Mouse (Mus musculus): ENCODE results near the gene Hnrnpul1. TPM values are rescaled to one million over a fixed set of nuclear protein-coding genes. Genes with fewer than 3 reads are reported as not detected.

Hnrnpul1 gene
- total RNA-seq, 2 experiments from 2014 or later = 103 to 114 TPM

DNA sequence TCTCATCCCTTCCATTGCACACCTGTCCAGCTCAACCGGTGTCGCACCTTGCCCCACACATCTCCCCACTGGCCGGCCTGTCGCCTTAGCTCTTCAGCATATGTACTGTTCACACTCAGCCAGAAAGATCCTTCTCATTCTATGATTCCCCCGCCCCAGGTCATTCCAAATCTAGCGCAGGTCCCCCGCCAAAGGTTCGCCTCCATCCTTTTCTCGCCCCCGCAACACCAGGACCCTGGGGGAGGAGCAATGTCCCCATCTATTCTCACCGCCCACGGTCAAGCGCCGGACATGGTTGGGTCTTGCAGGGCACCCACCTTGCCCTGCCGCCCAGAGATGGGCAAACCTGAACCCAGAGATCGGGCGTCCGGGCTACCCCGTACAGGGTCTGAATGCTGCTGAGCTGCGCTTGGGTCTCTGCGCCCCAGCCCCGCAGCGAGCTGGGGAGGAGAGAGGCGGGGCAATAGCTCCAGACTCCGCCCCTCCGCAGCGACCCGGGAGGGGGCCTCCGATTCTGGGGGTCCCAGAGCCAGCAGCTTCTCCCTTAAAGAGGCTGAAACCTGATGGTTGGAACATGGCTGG is 79.7 kb downstream of the Hnrnpul1 start, which contains the start of gene Tmem91:
Tmem91 (minus strand) TSS at position 448 of the 582 bp plus-strand sequence.
- no peak for DNase-seq (ENCODE audit: extremely low spot score in 1 of 2, low spot score in 1 of 2)

DNA sequence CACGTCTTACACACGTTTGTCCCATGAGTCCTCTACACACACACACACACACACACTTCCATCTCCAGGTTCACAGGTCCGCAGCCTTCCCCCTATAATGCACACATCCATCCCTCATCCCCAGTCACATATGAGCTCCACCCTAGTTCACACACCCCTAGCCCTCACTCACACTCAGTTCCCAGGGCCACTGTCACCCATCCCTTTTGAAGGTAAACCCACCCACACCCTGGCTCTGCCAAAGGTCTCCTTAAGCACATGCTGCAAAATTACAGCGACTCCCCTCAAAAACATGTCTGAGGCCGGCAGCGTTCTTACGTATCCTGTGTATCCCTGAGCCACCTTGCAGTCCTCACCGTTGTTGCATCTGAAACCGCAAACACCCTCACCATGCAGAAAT is 80.3 kb downstream of the Hnrnpul1 start:
- DNase-seq (ENCODE audit: extremely low spot score in 1 of 2, low spot score in 1 of 2) = no peak

DNA sequence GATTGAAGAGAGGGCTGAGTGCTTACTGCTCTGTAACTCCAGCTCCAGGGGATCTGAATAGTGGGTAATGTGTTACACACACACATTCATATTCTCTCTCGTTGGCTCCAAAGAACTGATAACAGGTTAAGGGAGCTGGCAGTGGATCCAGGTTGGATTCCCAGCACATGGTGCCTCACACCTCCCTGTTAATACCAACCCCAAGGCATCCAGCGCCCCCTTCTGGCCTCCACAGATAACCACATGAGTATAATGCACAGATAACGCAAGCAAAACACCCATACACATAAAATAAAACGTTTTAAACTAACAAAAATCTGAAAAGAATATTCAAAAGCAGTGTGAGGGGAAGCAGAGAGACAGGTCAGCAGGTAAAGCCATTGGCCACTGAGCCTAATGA is 82.1 kb downstream of the Hnrnpul1 start:
- no peak for DNase-seq (ENCODE audit: extremely low spot score in 1 of 2, low spot score in 1 of 2)

DNA sequence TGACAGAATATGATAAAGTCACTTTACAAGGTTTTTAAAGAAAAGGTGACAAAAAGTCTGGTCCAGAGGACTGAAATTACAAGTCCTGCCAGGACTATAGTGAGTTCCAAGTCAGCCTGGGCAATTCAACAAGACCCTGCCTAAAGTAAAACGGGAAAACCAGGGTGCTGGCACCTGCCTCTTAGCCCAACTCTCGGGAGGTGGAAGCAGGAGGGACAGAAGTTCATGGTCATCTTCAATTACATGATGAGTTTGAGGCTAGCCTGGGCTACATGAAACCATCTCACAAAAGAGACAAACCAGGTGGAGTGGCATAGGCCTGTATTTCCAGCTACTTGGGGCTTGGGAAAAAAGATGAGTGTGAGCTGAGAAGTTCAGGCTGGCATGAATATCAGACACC is 82.9 kb downstream of the Hnrnpul1 start:
- no peak for DNase-seq (ENCODE audit: extremely low spot score in 1 of 2, low spot score in 1 of 2)

Other genes with a start within 250 kb of the Hnrnpul1 start
- under 1 TPM; 0.27 to 0.28 TPM for gene Ceacam2, start 214.9 kb downstream of the Hnrnpul1 start, total RNA-seq (2021)
- gene Erich4, start 138.9 kb downstream of the Hnrnpul1 start, total RNA-seq (2021) = under 1 TPM in 1 of 2 experiments, not detected in 1; 0.39 TPM
- gene Dmac2, start 135.3 kb downstream of the Hnrnpul1 start, total RNA-seq (2021) = 10 to 100 TPM; 48.7 to 54.5 TPM
- 1 to 10 TPM; 2.0 to 2.3 TPM for gene B3gnt8, start 128.1 kb downstream of the Hnrnpul1 start, total RNA-seq (2021)
- 10 to 100 TPM; 40.1 to 45.5 TPM for gene Bckdha, start 95.8 kb downstream of the Hnrnpul1 start, total RNA-seq (2021)
- 10 to 100 TPM; 26.4 to 30.5 TPM for gene Exosc5, start 95.6 kb downstream of the Hnrnpul1 start, total RNA-seq (2021)
- 10 to 100 TPM; 12.7 to 16.5 TPM for gene Tmem91, start 79.6 kb downstream of the Hnrnpul1 start, total RNA-seq (2021)
- 10 to 100 TPM; 25.2 to 25.7 TPM for gene B9d2, start 74.0 kb downstream of the Hnrnpul1 start, total RNA-seq (2021)
- 1 to 10 TPM; 7.0 to 8.6 TPM for gene Tgfb1, start 67.8 kb downstream of the Hnrnpul1 start, total RNA-seq (2021)
- gene Ccdc97, start 35.7 kb downstream of the Hnrnpul1 start, total RNA-seq (2021) = 10 to 100 TPM; 54.6 to 58.5 TPM
- 10 to 100 TPM; 37.2 to 43.5 TPM for gene Axl, start 33.9 kb upstream of the Hnrnpul1 start, total RNA-seq (2021)
- gene Cyp2s1, start 62.2 kb upstream of the Hnrnpul1 start, total RNA-seq (2021) = 1 to 10 TPM; 1.2 to 1.3 TPM
- gene Cyp2b10, start 142.9 kb upstream of the Hnrnpul1 start, total RNA-seq (2021) = under 1 TPM; 0.19 to 0.27 TPM